Mouse (Mus musculus): ENCODE measurements around the gene Hoxa3. TPM values are rescaled to one million over a fixed set of nuclear protein-coding genes. Genes with fewer than 3 reads are reported as not detected.

Hoxa3 gene
- polyA plus RNA-seq, 1 experiment from 2014 or later = 21.1 TPM

DNA sequence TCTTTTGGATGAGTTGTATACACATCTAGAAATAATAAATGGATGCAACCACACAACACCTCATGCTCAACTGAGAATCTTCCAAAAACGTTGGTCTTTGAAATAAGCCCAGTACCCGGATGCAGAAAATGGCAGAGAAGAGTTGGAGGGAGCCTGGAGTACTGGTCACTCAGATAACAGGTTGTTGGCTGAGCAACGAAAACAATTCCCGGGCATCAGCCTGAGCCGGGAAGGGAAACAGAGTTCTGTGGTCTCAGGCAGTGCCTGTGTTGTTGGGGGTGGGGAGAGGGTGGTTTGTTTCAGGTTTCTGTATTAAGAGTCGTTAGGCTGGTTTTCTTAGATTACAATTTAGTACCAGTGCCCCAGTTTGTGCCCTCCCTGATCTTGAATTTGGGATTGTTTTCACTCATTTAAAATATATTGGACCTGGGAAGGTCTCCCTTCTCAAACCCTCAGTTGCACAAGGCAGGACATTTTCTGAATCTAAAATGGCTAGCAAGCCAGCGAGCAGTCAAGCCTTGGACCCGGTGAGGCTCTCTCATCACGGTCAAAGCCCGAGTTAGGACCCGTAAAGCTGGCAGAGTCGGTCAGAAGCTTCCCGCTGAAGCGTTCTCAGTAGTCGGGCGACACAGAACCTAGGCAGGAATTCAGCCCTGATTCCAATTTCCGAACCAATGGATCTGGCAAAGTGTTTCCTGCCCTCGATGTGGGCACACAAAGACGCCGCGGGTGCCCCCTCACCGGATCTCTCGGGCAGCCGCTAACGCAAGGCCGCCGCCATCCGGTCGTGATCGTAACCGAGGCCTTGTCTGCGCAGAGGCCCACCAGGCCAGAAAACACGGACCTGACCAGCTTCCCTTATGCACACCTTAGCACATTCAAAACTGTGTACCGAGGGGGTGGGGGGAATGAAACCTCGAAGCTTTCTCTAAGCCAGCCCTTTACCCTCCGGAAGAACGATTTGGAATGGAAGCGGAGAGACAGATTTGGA lies 15.6 kb upstream of the Hoxa3 start:
- Histone ChIP-seq H3K4me3 (peak overlapping the region; percentile 66), H3K27me3 (replicated peaks) (peaks cover 30% of the 10 kb centered on the region), H3K9ac (peak overlapping the region; percentile 97), H3K9me3 (no peaks in the 10 kb centered on the region), H3K36me3 (no peaks in the 10 kb centered on the region), H3K4me2 (replicated peaks) (peak overlapping the region; percentile 83), H3K27ac (peak overlapping the region; percentile 65), H3K4me1 (peaks cover 9% of the 10 kb centered on the region; the same call in 1 of the 2 replicates)
- no peak for ATAC-seq (ENCODE audit: low FRiP score, low read depth)
- WGBS = under 1% methylated on average over 38 of the region's 38 CpGs

DNA sequence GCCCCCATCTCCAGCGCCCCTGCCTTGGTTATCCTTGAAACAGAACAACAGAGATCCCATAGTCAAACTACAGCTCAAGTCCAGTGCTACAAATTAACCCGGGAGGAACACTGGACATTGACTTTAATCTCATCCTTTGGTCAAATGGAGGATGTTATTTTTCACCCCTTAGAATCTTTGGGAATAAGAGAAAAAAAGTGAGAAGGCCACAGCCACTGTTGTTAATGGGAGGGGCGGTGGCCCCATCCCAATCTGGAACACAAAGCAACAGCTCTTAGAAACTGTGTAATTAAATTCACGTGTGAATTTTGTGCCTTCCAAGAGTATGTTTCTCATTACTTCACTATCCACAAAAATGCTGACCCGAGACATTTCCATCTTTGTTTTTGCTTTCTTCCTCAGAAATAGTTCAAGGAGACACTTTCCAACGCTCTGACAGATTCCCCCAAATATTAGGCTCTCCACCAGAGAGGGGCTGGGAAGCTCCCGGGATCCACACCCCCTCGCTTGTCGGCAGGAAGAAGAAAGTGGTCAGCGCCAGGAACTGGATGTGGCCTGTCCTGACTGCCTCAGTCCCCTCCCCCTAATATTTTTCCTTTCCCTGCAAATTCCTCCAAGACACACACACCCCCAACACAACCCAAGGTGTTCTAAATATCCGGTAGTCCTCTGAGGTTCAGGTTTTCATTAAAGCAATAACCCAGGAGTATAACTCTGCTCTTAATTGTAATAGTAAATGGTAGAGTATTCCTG lies 14.5 kb upstream of the Hoxa3 start:
- Histone ChIP-seq H3K4me3 (peak overlapping the region; percentile 82), H3K9ac (peak overlapping the region; percentile 100), H3K27me3 (replicated peaks) (peaks cover 19% of the 10 kb centered on the region), H3K4me2 (replicated peaks) (peak overlapping the region; percentile 99), H3K36me3 (no peaks in the 10 kb centered on the region), H3K4me1 (peaks cover 9% of the 10 kb centered on the region; the same call in 1 of the 2 replicates), H3K27ac (peak overlapping the region; percentile 90; the same call in 1 of the 2 replicates), H3K9me3 (no peaks in the 10 kb centered on the region)
- WGBS = 2% methylated on average over 11 of the region's 11 CpGs
- ATAC-seq (ENCODE audit: low FRiP score, low read depth) = no peak

DNA sequence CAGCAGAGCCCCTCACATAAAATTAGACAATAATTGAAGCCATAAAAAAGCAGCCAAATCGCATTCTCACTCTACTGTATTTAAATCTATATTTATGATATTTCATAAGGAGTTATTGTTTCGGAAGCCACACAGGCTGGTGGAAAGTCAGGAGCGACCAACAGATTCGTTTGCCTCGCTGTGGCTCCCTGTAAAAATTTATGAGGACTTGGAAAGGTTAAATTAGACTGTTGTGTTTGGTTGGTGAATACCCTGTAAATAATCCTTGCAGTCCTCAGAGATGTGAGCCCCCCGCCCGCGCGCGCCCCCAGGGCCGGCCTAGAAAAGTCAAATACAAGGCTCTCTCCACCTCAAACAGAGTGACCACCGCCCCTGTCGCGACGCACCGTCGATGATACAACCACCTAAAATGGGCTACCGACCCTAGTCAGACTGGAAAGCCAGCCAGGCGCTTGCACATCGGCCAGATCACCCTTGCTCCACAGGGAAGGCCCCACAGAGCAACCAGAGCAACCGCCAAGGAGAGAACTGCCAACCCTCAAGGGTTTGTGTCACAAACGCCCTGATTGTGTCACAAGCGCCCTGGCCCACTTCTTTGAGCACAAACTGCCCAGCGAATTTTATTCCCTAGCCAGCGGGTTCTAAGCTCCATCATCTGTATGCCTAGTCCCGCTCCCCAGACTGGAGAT lies 13.6 kb upstream of the Hoxa3 start:
- Histone ChIP-seq H3K27ac (peak overlapping the region; percentile 90), H3K4me3 (peak overlapping the region; percentile 82), H3K36me3 (no peaks in the 10 kb centered on the region), H3K27me3 (replicated peaks) (peaks cover 17% of the 10 kb centered on the region), H3K4me1 (peaks cover 15% of the 10 kb centered on the region; the same call in 1 of the 2 replicates), H3K9ac (peak overlapping the region; percentile 100), H3K4me2 (replicated peaks) (peak overlapping the region; percentile 99), H3K9me3 (no peaks in the 10 kb centered on the region)
- under 1% methylated on average over 26 of the region's 26 CpGs for WGBS
- no peak; the same call in 1 of the 2 replicates for ATAC-seq (ENCODE audit: low FRiP score, low read depth)

DNA sequence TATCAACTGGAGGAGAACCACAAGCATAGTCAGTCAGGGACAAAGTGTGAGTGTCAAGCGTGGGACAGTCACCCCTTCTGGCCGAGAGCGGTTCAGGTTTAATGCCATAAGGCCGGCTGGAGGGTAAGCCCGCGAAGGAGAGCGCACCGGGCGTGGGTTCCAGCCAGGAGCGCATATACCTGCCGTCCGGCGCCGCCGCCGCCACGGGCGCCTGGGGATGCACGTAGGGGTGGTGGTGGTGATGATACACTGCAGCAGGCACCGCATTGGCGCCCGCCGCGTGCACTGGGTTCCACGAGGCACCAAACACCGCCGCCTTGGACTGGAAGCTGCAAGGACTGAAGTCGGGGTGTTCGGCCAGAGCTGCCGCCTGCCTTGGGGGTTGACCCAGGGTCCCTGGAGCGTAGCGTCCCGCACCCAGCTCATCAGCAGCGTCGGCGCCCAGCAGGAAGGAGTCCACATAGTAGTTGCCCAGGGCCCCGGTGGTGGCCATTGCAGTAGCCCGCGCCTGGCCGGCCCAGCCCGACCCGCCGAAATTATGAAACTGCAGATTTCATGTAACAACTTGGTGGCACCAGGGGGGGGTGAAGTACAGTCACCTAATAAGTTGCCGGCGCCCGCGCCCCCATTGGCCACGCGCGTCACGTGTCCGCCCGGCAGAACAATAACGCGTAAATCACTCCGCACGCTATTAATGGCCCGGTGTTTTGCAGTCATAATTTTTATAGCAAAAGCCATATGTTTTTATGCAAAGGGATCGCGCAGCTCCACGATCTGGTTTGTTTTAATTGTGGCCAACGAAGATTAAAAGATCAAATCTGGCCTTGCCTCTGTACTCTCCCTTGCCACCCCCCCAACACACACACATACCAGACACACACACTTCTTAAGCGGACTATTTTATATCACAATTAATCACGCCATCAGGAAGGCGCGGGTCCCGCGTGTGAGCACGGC lies 12.8 kb upstream of the Hoxa3 start:
- H3K4me1 ChIP-seq = peaks cover 19% of the 10 kb centered on the region
- under 1% methylated on average over 69 of the region's 69 CpGs for WGBS
- H3K9me3 ChIP-seq = no peaks in the 10 kb centered on the region
- H3K4me3 ChIP-seq = peak overlapping the region; percentile 82
- ATAC-seq (ENCODE audit: low FRiP score, low read depth) = peak; percentile 46
- H3K27me3 ChIP-seq (replicated peaks) = peaks cover 17% of the 10 kb centered on the region
- peak overlapping the region; percentile 99 for H3K4me2 ChIP-seq (replicated peaks)
- no peaks in the 10 kb centered on the region for H3K36me3 ChIP-seq
- H3K9ac ChIP-seq = peak overlapping the region; percentile 100
- peak overlapping the region; percentile 90 for H3K27ac ChIP-seq

DNA sequence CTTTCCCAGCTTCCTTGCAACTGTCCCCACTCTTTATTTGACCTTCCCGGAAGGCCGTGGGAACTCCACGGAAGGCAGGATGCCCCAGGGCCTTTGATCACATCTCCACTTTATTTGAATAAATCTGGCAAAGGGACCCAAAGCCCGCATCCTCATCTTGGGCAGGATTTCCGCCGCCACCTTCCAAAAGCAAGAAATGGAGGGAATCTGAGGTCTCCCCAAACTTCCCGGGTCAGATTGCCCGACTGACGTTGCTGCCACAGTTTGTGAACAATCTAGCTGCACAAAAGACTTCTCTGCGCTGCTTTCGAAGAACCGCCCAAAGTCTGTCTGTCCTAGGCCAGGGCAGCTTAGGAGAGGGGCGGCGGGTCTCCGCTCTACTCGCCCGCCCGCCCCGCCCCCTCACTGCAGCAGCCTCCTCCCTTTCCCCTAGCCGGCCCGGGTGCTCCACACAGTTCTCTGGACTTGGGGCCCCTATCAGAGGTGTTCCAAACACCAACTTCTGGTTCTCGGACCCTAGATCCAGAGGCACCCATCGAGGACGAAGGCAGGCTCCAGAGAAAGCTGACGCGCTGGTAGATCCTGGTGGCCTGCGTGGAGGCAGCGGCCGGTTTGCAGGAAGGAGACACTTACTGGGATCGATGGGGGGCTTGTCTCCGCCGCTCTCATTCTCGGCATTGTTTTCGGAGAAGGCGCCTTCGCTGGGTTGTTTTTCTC lies 11.9 kb upstream of the Hoxa3 start:
- Histone ChIP-seq H3K9me3 (no peaks in the 10 kb centered on the region), H3K4me3 (peak overlapping the region; percentile 82), H3K36me3 (no peaks in the 10 kb centered on the region), H3K27me3 (replicated peaks) (peaks cover 12% of the 10 kb centered on the region; the same call in 1 of the 2 replicates), H3K4me1 (peaks cover 16% of the 10 kb centered on the region), H3K27ac (peak overlapping the region; percentile 90), H3K4me2 (replicated peaks) (peak overlapping the region; percentile 99), H3K9ac (peak overlapping the region; percentile 100)
- under 1% methylated on average over 36 of the region's 36 CpGs for WGBS
- no peak for ATAC-seq (ENCODE audit: low FRiP score, low read depth)

DNA sequence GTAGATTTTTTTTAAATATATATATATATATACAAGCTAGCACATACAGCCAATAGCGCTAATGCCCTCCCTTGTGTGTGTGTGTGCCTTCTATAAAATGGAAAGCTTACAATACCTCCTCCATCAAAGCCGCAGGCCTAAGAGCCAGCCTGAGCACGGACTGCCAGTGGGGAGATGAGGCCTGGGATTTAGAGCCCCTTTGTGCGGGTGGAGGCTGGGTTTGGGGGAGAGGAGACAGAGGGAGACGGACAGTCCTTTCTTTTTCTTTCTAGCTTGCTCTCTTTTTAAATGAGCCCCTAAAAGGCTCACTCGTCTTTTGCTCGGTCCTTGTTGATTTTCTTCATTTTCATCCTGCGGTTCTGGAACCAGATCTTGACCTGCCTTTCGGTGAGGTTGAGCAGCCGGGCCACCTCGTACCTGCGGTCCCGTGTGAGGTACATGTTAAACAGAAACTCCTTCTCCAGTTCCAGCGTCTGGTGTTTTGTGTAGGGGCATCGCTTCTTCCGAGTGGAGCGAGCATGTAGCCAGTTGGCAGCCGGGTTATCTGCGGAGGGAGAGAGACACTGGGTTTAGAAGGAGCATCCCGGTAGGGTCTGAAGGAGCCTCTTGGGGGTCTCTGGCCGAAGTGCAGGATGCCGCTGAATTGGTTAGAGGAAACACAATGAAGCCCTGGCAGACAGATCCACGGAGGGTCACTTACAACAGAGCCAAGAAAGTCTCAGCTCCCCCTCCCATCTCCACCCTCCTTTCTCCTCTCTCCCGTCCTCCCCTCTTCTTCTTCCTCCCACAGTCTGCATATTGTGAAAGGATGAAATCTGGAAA lies 11.0 kb upstream of the Hoxa3 start:
- H3K4me2 ChIP-seq (replicated peaks) = peak overlapping the region; percentile 99

DNA sequence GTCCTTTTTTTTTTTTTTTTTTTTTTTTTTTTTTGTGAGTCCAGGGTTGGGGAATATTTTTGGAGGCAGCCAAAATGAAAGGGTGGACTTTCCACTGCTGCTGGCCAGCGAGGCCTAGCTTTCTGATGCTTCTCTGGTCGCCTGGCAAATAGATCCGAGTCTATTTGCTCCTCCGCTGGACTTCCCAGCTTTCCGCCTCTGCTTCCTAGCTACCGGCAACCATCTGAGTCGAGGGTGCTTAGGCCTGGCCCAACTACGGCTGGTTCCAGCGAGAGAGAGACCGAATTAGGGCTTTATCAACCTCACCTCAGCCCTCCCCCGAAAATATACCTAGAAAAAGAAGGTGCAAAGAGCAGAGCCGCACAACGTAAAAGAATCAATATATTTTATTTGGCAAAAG lies 9.6 kb upstream of the Hoxa3 start:
- Histone ChIP-seq H3K4me1 (peaks cover 32% of the 10 kb centered on the region), H3K27ac (peak overlapping the region; percentile 99), H3K4me3 (peak overlapping the region; percentile 82), H3K9me3 (no peaks in the 10 kb centered on the region), H3K36me3 (no peaks in the 10 kb centered on the region), H3K4me2 (replicated peaks) (peak overlapping the region; percentile 99), H3K27me3 (replicated peaks) (peaks cover 12% of the 10 kb centered on the region; the same call in 1 of the 2 replicates), H3K9ac (peak overlapping the region; percentile 100)
- WGBS = 6% methylated on average over 13 of the region's 13 CpGs
- no peak for ATAC-seq (ENCODE audit: low FRiP score, low read depth)

More for the DNA sequence above, 11.0 kb upstream of the Hoxa3 start:
- no peak for ATAC-seq (ENCODE audit: low FRiP score, low read depth)
- 1% methylated on average over 24 of the region's 24 CpGs for WGBS
- Histone ChIP-seq H3K9me3 (no peaks in the 10 kb centered on the region), H3K27ac (peak overlapping the region; percentile 90), H3K9ac (peak overlapping the region; percentile 100), H3K4me3 (peak overlapping the region; percentile 82), H3K27me3 (replicated peaks) (peaks cover 12% of the 10 kb centered on the region; the same call in 1 of the 2 replicates), H3K4me1 (peaks cover 20% of the 10 kb centered on the region), H3K36me3 (no peaks in the 10 kb centered on the region)

DNA sequence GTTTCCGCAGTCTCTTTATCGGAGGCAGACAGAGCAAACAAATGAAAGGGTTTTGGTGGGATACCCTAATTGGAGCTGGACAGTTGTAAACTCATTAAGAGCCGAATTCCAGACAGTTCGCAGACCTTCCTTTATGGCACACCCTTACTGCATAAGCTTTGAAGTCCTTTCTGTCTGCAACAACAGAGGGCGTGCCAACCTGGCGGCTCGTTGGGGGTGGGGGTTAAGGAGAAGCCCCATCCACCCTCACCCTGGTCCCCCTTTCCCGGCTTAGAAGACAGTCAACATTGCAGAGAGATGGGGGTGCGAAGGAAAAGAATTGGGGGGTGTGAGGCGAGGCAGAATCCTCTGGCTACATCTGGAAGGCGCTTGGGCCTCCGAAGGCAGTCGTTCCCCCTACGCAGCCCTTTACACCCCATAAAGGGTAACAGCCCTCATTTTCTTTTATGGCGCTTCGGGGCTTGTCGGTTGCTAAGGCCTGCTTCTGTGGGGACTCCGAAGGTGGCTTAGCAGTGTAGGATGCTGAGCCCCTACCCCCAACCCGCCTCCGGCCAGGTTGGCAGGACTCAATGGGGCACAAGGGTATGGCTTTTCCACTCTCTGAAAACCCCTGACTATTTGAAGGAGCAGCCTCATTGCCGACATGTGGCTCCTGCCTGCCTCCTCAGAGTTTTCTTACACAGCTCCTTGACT lies 9.0 kb upstream of the Hoxa3 start:
- Histone ChIP-seq H3K36me3 (no peaks in the 10 kb centered on the region), H3K27ac (peak overlapping the region; percentile 99), H3K9ac (peak overlapping the region; percentile 100), H3K9me3 (no peaks in the 10 kb centered on the region), H3K27me3 (replicated peaks) (peaks cover 12% of the 10 kb centered on the region; the same call in 1 of the 2 replicates), H3K4me1 (peaks cover 34% of the 10 kb centered on the region), H3K4me3 (peak overlapping the region; percentile 82), H3K4me2 (replicated peaks) (peak overlapping the region; percentile 99)
- peak; percentile 31 for ATAC-seq (ENCODE audit: low FRiP score, low read depth)
- WGBS = 2% methylated on average over 21 of the region's 21 CpGs

DNA sequence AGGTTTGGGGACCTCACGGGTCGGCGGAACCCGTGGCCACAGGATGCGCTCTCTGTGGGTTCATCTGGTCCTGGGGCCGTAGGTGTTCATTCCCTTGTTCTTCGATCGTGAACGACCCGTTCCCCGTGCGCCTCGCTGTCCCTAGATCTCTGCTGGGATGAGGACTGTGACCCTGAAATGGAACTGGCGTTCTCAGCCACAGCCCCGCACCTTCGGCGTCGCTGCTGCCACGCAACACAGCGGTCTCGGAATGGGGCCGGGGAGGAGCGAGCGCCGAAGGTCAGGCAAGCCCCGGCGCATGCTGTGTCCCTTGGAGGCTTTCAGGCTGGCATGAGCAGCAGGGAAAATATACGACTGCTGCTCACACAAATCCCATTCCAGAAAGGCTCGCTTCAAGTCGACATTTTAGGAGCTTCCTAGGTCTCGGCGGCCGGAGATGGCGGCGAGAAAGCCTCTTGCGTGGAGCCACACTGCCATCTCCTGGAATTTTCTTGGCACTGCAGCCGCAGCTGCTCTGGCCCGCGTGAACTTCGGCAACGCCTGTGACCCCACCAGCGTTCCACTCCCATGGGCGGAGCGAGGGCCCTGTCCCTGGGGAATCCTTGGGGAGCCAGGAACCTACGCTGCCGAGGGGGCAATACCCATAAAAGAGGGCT lies 8.3 kb upstream of the Hoxa3 start, which contains the start of gene Hoxa7:
Gene Hoxa7 (minus strand): TSS at position 518 of the 656 bp plus-strand sequence.
- peak; percentile 55 for ATAC-seq (ENCODE audit: low FRiP score, low read depth)
- Histone ChIP-seq H3K27ac (peak within 1 kb of the TSS; percentile 99), H3K4me2 (replicated peaks) (peak within 1 kb of the TSS; percentile 99), H3K36me3 (no peaks in the 10 kb centered on the region), H3K4me3 (peak within 1 kb of the TSS; percentile 82), H3K27me3 (replicated peaks) (peaks cover 9% of the 10 kb centered on the region; the same call in 1 of the 2 replicates), H3K9me3 (no peaks in the 10 kb centered on the region), H3K9ac (peak within 1 kb of the TSS; percentile 100), H3K4me1 (peaks cover 33% of the 10 kb centered on the region)
- under 1% methylated on average over 46 of the region's 46 CpGs for WGBS
